Mouse (Mus musculus) mouse embryonic stem cell (cell line): Measurements from ENCODE around the gene Col6a1.

Experiments used
- in situ Hi-C, 2 experiments: fragments of 300-500 bp; cut with MboI; formaldehyde crosslinking; loops; 1 replicate in 1 of 2; 3 replicates in 1 of 2; pipeline ENCODE4 v1.14.3; 2019 to 2020; ENCODE audit warnings: low sequenced_read_pairs in 2 of 2, low pct_unique_long_range_greater_than_20kb in 1 of 2, mixed read lengths in 1 of 2; ENCODE audit not compliant: unreplicated experiment in 1 of 2

Col6a1 gene

DNA sequence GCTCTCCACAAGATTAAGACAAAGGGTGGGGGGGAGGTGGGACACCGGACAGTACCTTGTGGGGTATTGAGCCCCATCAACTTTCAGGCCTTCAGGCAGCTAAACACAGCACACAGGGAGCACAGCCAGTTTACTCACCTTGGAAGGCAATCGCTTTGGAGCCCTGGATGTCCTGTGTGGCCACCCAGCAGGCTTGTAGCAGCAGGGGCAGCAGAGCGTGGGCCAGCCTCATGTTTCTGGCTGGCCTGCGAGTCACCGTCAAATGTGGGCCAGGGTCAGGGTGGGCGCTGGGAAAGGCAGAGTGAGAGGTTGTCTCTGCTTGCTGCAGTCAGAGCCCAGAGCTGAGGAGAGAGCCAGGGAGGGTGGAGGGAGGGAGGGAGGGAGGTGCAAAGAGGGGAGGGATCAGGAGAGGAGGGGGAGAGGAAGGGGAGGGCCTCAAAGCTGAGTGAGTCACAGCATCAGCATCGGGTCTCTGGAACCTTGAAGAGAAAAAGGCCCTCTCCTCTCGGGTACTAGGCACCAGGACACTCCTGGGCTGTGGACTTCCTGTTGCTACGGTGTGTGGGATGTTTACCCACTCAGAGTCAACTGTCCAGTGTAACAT, at the start of gene Col6a1:
Gene Col6a1, minus strand, starts transcription at position 487 of the 604 bp plus-strand sequence.
- in situ Hi-C loops = loop anchor here in 1 of 2 experiments (25.0 kb wide), 1 partner anchor 413 kb away; no protein-coding TSS in a partner anchor

DNA sequence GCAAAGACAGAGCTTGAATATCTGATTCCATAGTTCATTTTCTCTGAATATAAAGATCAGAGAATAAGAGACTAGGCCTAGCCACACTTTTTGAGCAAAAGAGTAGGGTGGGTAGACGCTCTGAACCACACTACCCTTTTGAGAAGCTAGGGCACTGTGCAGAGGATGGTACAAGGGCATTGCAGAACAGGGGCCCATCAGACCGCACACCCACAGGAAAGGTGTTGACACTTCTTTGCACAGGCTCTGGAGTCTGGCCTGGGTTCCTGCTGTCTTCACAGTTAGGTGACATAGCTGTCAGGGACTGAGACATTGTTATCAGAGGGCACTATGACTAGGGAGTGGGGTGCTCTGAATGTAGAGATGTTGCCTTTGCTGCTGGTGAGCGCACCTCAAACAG, 45.7 kb upstream of the Col6a1 start:
- in situ Hi-C loops = no loop called here

- in situ Hi-C loops = no loop called here
Observed at GRCm38 (mm10) chr10:76771086-76771485, 45.1 kb upstream of the Col6a1 start.

DNA sequence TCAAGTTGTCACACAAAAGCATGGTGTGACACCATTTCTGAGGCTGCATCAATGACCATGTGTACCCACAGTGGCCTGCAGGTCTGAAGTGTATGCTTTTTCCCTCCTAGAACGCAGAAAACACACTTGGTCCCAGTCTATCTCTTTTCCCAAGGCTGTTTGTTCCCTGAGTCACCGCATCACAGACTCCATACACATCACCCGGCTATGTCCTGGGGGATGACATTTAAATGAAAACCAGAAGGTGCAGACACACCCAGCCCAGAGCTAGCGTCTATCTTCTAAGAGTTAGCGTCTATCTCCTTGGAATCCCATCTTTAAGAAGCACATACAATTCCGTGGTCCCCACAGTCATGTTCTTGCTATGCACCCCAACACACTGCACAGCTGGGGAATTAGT, 43.6 kb upstream of the Col6a1 start:
- in situ Hi-C loops = no loop called here

GRCm38 (mm10) chr10:76766196-76766595, 40.2 kb upstream of the Col6a1 start:
- in situ Hi-C loops = no loop called here

- in situ Hi-C loops = no loop called here
Observed at GRCm38 (mm10) chr10:76764927-76765326, 39.0 kb upstream of the Col6a1 start.

- in situ Hi-C loops = no loop called here
Observed at GRCm38 (mm10) chr10:76763016-76763415, 37.0 kb upstream of the Col6a1 start.

DNA sequence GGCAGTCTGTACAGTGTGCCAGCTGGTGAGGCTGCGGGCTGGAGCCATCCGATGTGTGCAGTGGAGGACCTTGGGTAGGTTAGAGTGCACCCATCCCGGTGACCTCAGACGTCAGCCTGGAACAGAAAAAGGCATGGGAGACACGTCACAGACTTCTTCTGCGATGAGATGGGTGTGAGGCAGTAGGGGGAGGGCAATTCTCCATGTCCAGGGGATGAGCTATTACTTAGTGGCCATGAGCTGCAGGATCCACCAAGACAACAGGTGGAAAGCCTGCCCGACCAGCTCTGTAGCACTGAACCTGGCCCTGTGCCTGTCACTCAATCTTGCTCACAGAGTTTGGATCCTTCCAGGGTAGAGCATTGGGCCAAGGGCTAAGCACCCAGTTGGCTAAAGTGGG, 36.4 kb upstream of the Col6a1 start:
- in situ Hi-C loops = no loop called here

GRCm38 (mm10) chr10:76759878-76760277, 33.9 kb upstream of the Col6a1 start:
- in situ Hi-C loops = no loop called here

- in situ Hi-C loops = no loop called here
Observed at GRCm38 (mm10) chr10:76753640-76754039, 27.7 kb upstream of the Col6a1 start.

GRCm38 (mm10) chr10:76744267-76744666, 18.3 kb upstream of the Col6a1 start:
- in situ Hi-C loops = loop anchor here in 1 of 2 experiments (25.0 kb wide), 1 partner anchor 432 kb away; no protein-coding TSS in a partner anchor

- in situ Hi-C loops = loop anchor here (10.0 to 25.0 kb wide), 2 partner anchors 182 to 424 kb away; no protein-coding TSS in a partner anchor
Observed at GRCm38 (mm10) chr10:76736764-76737163, 10.8 kb upstream of the Col6a1 start.

DNA sequence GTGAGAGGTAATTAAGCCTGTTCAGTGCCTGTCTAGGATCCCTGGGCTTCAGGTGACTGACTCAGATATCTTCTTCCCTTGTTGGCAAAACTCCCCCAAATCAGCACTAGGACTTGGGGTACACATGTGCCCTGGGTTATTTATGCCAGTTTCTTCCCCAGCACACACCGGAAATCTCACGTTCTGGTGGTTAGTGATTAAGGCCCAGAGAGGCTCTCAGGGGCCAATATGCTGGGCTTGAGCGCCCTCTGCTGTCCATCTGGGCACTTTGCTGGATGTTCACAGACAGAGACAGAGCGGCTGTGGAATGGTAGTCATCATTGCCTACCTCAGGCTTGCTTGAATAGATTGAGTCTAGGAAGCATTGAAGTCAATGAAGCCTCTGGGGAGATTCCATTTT, 9.0 kb upstream of the Col6a1 start:
- in situ Hi-C loops = loop anchor here (5.0 to 25.0 kb wide), 3 partner anchors 180 to 423 kb away; no protein-coding TSS in a partner anchor

- in situ Hi-C loops = loop anchor here (5.0 to 25.0 kb wide), 3 partner anchors 179 to 421 kb away; no protein-coding TSS in a partner anchor
Observed at GRCm38 (mm10) chr10:76733677-76734068, 7.7 kb upstream of the Col6a1 start.

GRCm38 (mm10) chr10:76732881-76733676, 7.1 kb upstream of the Col6a1 start:
- in situ Hi-C loops = loop anchor here (5.0 to 25.0 kb wide), 3 partner anchors 178 to 421 kb away; no protein-coding TSS in a partner anchor

- in situ Hi-C loops = loop anchor here (5.0 to 25.0 kb wide), 3 partner anchors 178 to 420 kb away; no protein-coding TSS in a partner anchor
Observed at GRCm38 (mm10) chr10:76732391-76732790, 6.4 kb upstream of the Col6a1 start.

DNA sequence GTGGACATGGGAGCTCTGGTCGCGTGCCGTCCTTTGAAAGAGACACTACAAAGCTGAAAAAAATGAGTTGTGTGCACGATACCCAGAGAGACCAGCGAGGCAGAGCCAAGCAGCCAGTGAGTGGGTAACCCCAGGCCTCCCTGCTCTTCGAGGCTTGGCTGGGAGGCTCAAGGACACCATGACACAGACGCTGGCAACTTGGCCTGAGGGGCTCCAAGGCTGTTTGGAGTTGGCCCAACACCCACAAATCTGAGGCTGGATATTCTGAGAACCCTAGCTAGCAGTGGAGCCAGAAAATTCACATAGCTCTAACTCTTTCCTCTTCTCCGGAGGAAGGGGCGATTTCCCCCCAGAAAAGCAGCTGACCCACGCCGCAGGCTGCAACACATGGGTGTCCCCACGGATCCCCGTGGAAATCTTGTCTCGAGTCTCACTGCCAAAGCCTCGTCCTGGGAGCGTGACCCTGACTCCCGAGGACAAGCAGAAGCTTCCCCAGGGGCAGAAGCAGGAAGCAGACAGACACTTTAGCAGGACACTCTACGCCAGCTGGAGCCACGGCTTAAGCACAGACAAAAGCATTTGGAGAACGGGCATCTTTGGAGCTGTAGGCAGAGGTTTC, 5.8 kb upstream of the Col6a1 start:
- in situ Hi-C loops = loop anchor here (5.0 to 25.0 kb wide), 3 partner anchors 177 to 419 kb away; no protein-coding TSS in a partner anchor

GRCm38 (mm10) chr10:76729631-76730620, 4.0 kb upstream of the Col6a1 start:
- in situ Hi-C loops = loop anchor here (5.0 to 25.0 kb wide), 3 partner anchors 175 to 418 kb away; no protein-coding TSS in a partner anchor
